Mouse (Mus musculus): Measurements from ENCODE around the gene Npl. TPM values are rescaled to one million over a fixed set of nuclear protein-coding genes. Genes with fewer than 3 reads are reported as not detected.

Npl gene
- 16.6 and 17.6 TPM in 2 replicates for polyA plus RNA-seq (2015; fragmentation: Nextera tagmentation; extraction: Ambion mirVana)

GRCm38 (mm10) chr1:153549536-153550199 lies at the start of gene Npl:
Gene Npl, minus strand, starts transcription at chr1:153550045.
- no peaks in the 10 kb centered on the region for H3K9me3 ChIP-seq
- peak within 1 kb of the TSS; percentile 74 for H3K4me2 ChIP-seq
- peak; percentile 87 for ATAC-seq (ENCODE audit: insufficient read depth, low FRiP score, low read depth)
- 5% methylated on average over 29 of the region's 29 CpGs for WGBS
- no peak within 1 kb of the TSS for H3K27ac ChIP-seq
- no peaks in the 10 kb centered on the region for H3K27me3 ChIP-seq (replicated peaks)
- no peaks in the 10 kb centered on the region for H3K4me1 ChIP-seq
- H3K9ac ChIP-seq, result peak within 1 kb of the TSS; percentile 24; the same call in 1 of the 2 replicates
- peak within 1 kb of the TSS; percentile 48 for H3K4me3 ChIP-seq (replicated peaks)
- H3K36me3 ChIP-seq, result no peaks in the 10 kb centered on the region

GRCm38 (mm10) chr1:153599302-153600045 lies 49.6 kb upstream of the Npl start:
- WGBS, result 18% methylated on average over 9 of the region's 9 CpGs
- Histone ChIP-seq H3K4me1 (no peaks in the 10 kb centered on the region), H3K4me2 (no peak overlapping the region), H3K9ac (no peak overlapping the region), H3K9me3 (no peaks in the 10 kb centered on the region), H3K27me3 (replicated peaks) (no peaks in the 10 kb centered on the region), H3K4me3 (replicated peaks) (no peak overlapping the region), H3K27ac (no peak overlapping the region), H3K36me3 (no peaks in the 10 kb centered on the region)
- no peak for ATAC-seq (ENCODE audit: insufficient read depth, low FRiP score, low read depth)

DNA sequence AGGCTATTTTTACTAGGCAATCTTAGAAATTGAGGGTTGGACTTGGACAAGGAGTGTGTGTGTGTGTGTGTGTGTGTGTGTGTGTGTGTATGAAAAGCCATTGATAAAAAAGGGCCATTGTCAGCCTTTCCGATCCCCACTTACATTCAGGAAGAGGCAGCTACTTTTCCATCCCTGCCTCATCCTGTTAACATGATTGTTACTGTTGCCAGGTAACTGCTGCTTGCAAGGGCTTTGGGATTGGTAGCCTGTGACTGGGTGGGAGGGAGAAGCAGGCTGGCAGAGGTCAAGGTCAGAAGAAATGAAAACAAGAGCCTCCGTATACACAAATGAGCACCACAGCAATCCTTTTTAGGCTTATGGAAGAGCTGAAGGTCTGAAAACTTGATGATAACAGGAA lies 48.9 kb upstream of the Npl start:
- ATAC-seq (ENCODE audit: insufficient read depth, low FRiP score, low read depth), result no peak
- Histone ChIP-seq H3K4me1 (no peaks in the 10 kb centered on the region), H3K9ac (no peak overlapping the region), H3K27me3 (replicated peaks) (no peaks in the 10 kb centered on the region), H3K36me3 (no peaks in the 10 kb centered on the region), H3K4me2 (no peak overlapping the region), H3K27ac (no peak overlapping the region), H3K9me3 (no peaks in the 10 kb centered on the region), H3K4me3 (replicated peaks) (no peak overlapping the region)
- 23% methylated on average over 2 of the region's 2 CpGs for WGBS

- Histone ChIP-seq H3K4me1 (no peaks in the 10 kb centered on the region), H3K27me3 (replicated peaks) (no peaks in the 10 kb centered on the region), H3K36me3 (no peaks in the 10 kb centered on the region), H3K4me3 (replicated peaks) (no peak overlapping the region), H3K9ac (no peak overlapping the region), H3K9me3 (no peaks in the 10 kb centered on the region), H3K4me2 (no peak overlapping the region), H3K27ac (no peak overlapping the region)
- WGBS, result 85% methylated on average over 2 of the region's 2 CpGs
- no peak for ATAC-seq (ENCODE audit: insufficient read depth, low FRiP score, low read depth)
Observed at GRCm38 (mm10) chr1:153593678-153594077, 43.8 kb upstream of the Npl start.

GRCm38 (mm10) chr1:153590176-153590734 lies 40.4 kb upstream of the Npl start:
- no peak overlapping the region for H3K4me3 ChIP-seq (replicated peaks)
- H3K36me3 ChIP-seq, result no peaks in the 10 kb centered on the region
- no peak overlapping the region for H3K9ac ChIP-seq
- H3K9me3 ChIP-seq, result no peaks in the 10 kb centered on the region
- H3K4me2 ChIP-seq, result no peak overlapping the region
- H3K4me1 ChIP-seq, result no peaks in the 10 kb centered on the region
- ATAC-seq (ENCODE audit: insufficient read depth, low FRiP score, low read depth), result no peak
- WGBS, result 77% methylated on average over 2 of the region's 2 CpGs
- no peak overlapping the region for H3K27ac ChIP-seq
- no peaks in the 10 kb centered on the region for H3K27me3 ChIP-seq (replicated peaks)

DNA sequence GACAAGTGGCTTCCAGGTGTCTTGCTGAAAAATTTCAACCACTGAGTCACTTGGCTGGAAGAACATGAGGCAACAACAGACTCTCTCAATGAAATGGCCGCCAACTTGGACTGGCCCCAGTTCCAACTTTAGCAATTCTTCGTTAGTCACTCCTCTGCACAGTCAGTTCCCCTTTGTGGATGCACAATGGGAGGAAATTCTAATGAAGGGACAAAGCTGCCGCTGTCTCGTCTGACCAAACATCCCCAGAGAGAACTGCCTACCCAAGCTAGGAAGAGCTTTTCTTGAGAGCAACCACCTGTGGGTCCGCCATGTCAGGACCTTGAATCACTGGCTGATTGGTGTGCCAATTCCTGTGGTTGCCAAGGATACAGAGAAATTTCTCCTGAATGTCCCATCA lies 38.1 kb upstream of the Npl start:
- Histone ChIP-seq H3K9me3 (no peaks in the 10 kb centered on the region), H3K27me3 (replicated peaks) (no peaks in the 10 kb centered on the region), H3K36me3 (no peaks in the 10 kb centered on the region), H3K4me1 (no peaks in the 10 kb centered on the region), H3K9ac (no peak overlapping the region), H3K4me3 (replicated peaks) (no peak overlapping the region), H3K27ac (no peak overlapping the region), H3K4me2 (no peak overlapping the region)
- WGBS, result 78% methylated on average over 5 of the region's 5 CpGs
- no peak for ATAC-seq (ENCODE audit: insufficient read depth, low FRiP score, low read depth)

- H3K4me3 ChIP-seq (replicated peaks), result no peak overlapping the region
- 87% methylated on average over 10 of the region's 10 CpGs for WGBS
- H3K9me3 ChIP-seq, result no peaks in the 10 kb centered on the region
- H3K4me2 ChIP-seq, result no peak overlapping the region
- ATAC-seq (ENCODE audit: insufficient read depth, low FRiP score, low read depth), result no peak
- no peaks in the 10 kb centered on the region for H3K4me1 ChIP-seq
- no peak overlapping the region for H3K27ac ChIP-seq
- no peaks in the 10 kb centered on the region for H3K36me3 ChIP-seq
- no peak overlapping the region for H3K9ac ChIP-seq
- no peaks in the 10 kb centered on the region for H3K27me3 ChIP-seq (replicated peaks)
Observed at GRCm38 (mm10) chr1:153586826-153587225, 37.0 kb upstream of the Npl start.

- Histone ChIP-seq H3K9ac (no peak overlapping the region), H3K27ac (no peak overlapping the region), H3K36me3 (no peaks in the 10 kb centered on the region), H3K9me3 (no peaks in the 10 kb centered on the region), H3K4me2 (no peak overlapping the region), H3K4me1 (no peaks in the 10 kb centered on the region), H3K27me3 (replicated peaks) (no peaks in the 10 kb centered on the region), H3K4me3 (replicated peaks) (no peak overlapping the region)
- ATAC-seq (ENCODE audit: insufficient read depth, low FRiP score, low read depth), result no peak
- WGBS, result 64% methylated on average over 2 of the region's 2 CpGs
Observed at GRCm38 (mm10) chr1:153585752-153586151, 35.9 kb upstream of the Npl start.

DNA sequence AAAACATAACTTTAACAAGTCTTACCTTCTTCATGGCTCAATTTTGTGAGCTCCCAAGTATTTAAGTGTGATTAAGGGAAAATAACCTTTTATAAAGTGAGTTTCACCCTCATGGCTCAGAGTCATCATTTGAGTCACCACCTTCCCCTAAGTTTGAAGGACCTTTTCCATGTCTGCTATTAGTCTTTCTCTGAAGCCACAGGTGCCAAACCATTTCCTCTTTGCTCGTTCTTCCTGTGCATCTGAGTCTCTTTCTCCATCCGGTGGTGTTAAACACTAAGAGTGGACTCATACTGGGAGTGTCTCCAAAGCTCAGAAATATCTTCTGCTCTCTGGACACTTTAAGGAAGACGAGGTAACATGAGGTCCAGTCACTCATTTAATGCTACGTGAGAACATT lies 33.3 kb upstream of the Npl start:
- no peak overlapping the region for H3K4me2 ChIP-seq
- H3K27ac ChIP-seq, result no peak overlapping the region
- H3K9ac ChIP-seq, result no peak overlapping the region
- no peak for ATAC-seq (ENCODE audit: insufficient read depth, low FRiP score, low read depth)
- H3K27me3 ChIP-seq (replicated peaks), result no peaks in the 10 kb centered on the region
- WGBS, result 68% methylated on average over 4 of the region's 4 CpGs
- H3K9me3 ChIP-seq, result no peaks in the 10 kb centered on the region
- no peaks in the 10 kb centered on the region for H3K4me1 ChIP-seq
- no peak overlapping the region for H3K4me3 ChIP-seq (replicated peaks)
- no peaks in the 10 kb centered on the region for H3K36me3 ChIP-seq

DNA sequence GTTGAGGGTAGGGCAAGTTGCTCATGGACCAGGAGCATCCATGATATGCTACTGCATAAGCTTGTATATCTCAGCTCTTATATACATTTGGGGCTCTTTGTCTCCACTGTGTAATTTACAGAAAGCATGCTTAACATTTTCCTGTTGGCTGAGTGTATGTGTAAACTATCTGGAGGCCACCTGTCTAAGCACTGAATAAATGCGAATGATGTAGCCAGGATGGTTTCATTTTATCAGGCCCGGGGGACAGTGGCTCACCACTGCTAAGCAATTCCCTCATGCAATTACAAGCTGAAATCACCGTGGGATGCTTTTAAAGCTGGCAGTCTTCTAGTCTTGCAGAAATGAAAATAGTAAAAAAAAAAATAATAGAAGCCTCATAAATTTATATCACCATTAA lies 24.9 kb upstream of the Npl start:
- Histone ChIP-seq H3K27me3 (replicated peaks) (no peaks in the 10 kb centered on the region), H3K9me3 (no peaks in the 10 kb centered on the region), H3K36me3 (no peaks in the 10 kb centered on the region), H3K27ac (no peak overlapping the region), H3K9ac (no peak overlapping the region), H3K4me3 (replicated peaks) (no peak overlapping the region), H3K4me1 (no peaks in the 10 kb centered on the region), H3K4me2 (no peak overlapping the region)
- ATAC-seq (ENCODE audit: insufficient read depth, low FRiP score, low read depth), result no peak
- 57% methylated on average over 3 of the region's 3 CpGs for WGBS

DNA sequence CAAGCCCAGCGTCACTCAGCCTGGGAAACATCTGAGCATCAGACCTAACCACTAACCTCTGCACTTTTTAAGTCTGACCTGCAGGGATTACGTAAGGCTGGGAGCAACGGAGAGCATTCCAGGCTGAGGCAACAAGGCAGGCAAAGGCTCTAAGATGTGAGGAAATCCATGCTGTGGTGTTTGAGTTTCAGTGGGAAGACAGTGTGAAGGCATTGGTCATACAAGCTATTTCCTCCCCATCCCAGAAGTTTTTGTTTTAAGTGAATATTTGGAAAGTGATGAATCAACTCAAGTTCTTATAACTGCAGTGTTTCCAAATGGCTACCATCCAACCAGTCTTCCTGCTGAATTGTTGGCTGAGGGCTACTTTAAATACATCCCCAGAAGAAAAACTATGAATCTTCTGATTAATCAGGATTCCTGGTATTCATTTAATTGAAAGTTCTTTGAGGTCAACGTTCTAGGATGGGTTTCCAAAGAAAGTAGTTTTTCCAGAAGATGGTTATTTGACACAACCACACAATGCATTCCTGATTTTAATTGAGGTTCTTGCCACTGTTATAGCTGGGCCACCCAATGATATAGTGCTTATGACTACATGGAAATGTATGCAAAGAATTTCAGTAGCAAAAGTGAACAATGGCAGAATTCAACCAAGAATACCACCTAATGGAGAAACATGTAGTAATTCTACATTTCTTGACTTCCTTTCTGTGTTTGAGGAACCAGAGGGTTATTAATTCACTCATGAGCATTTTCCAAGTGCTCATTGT lies 22.6 kb upstream of the Npl start:
- H3K4me1 ChIP-seq, result no peaks in the 10 kb centered on the region
- no peak overlapping the region for H3K4me2 ChIP-seq
- H3K9ac ChIP-seq, result no peak overlapping the region
- H3K27me3 ChIP-seq (replicated peaks), result no peaks in the 10 kb centered on the region
- H3K36me3 ChIP-seq, result no peaks in the 10 kb centered on the region
- no peak for ATAC-seq (ENCODE audit: insufficient read depth, low FRiP score, low read depth)
- H3K9me3 ChIP-seq, result no peaks in the 10 kb centered on the region
- no peak overlapping the region for H3K4me3 ChIP-seq (replicated peaks)
- 49% methylated on average over 4 of the region's 4 CpGs for WGBS
- no peak overlapping the region for H3K27ac ChIP-seq

- Histone ChIP-seq H3K9me3 (no peaks in the 10 kb centered on the region), H3K36me3 (no peaks in the 10 kb centered on the region), H3K9ac (no peak overlapping the region), H3K4me3 (replicated peaks) (no peak overlapping the region), H3K4me1 (no peaks in the 10 kb centered on the region), H3K27me3 (replicated peaks) (no peaks in the 10 kb centered on the region), H3K4me2 (no peak overlapping the region), H3K27ac (no peak overlapping the region)
- 66% methylated on average over 8 of the region's 8 CpGs for WGBS
- ATAC-seq (ENCODE audit: insufficient read depth, low FRiP score, low read depth), result no peak
Observed at GRCm38 (mm10) chr1:153565701-153566100, 15.9 kb upstream of the Npl start.
